Mouse (Mus musculus) CD4-positive helper T cell, adult 2 months (primary cell): Measurements from ENCODE around the gene Gm12216.

Source experiments
- DNase-seq: peaks from one replicate; pipeline ENCODE4 v3.0.0-alpha.2; 2012; ENCODE audit warnings: low read depth, missing footprints, low spot score

Gm12216 gene

DNA sequence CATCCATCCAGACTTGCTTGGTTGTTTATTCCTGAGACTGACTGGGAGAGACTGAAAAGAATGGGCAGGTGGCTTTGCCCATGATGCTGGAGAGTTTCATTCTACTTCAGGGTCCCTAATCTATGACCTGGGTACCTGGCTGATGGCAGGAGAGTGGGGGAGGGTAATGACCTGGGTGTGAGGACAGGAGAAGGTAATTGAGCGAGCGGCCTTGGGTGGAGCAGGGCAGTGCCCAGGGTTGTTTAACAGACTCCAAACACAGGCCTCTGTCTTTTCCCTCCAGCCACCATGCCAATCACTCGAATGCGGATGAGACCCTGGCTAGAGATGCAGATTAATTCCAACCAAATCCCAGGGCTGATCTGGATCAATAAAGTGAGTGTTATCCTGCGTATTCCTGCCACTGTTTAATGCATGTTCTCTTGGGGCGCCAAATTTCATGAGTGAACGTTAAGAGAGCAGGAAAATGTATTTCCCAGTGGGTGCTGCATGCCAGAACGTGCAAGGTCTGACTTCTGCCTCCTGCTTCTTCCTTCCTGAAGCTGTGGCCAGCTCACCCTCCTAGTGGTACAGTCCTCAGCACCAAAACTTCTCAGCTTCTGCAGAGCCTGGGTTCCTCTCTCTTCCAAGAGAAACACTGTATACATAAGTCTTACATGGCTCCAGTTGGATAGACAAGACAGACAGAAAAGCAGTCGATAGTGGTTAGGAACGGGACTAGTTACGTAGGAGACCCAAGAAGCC lies 87.9 kb downstream of the Gm12216 start:
- peak; percentile 36 for DNase-seq

DNA sequence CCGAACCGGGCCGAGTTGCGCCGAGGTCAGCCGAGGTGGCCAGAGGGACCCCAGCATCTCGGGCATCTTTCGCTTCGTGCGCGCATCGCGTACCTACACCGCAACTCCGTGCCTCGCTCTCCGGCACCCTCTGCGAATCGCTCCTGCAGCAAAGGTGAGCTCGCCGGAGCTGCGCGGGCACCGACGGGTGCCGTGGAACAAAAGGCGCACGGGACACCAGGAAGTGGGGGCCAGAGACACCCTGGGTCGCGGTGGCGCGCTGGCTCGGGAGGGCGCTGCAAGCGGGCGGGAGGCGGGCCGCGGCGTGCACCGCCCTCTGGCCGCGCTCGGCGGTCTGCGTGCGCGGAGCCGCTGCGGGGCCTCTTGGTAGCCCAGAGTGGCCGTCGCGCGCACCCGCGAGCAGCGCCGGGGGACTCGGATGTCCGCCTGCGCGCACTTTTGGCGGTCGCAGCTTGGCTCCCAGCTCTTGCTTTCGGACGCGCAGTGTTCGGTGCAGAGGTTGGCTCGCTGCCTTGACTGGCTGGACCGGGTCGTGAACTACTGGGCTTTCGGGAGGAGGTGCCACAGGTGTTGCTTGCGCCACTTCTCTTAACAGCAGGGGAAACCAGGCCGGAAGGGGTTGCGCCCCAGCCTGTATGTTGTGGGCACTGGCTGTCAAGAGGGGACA lies 88.8 kb downstream of the Gm12216 start:
- no peak for DNase-seq

DNA sequence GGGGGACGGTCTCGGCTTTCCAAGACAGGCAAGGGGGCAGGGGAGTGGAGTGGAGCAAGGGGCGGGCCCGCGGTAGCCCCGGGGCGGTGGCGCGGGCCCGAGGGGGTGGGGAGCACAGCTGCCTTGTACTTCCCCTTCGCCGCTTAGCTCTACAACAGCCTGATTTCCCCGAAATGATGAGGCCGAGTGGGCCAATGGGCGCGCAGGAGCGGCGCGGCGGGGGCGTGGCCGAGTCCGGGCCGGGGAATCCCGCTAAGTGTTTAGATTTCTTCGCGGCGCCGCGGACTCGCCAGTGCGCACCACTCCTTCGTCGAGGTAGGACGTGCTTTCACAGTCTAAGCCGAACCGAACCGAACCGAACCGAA lies 89.3 kb downstream of the Gm12216 start, which contains the start of gene Irf1:
Gene Irf1, plus strand, starts transcription at position 255 of the 365 bp plus-strand sequence.
- DNase-seq: peak; percentile 98

DNA sequence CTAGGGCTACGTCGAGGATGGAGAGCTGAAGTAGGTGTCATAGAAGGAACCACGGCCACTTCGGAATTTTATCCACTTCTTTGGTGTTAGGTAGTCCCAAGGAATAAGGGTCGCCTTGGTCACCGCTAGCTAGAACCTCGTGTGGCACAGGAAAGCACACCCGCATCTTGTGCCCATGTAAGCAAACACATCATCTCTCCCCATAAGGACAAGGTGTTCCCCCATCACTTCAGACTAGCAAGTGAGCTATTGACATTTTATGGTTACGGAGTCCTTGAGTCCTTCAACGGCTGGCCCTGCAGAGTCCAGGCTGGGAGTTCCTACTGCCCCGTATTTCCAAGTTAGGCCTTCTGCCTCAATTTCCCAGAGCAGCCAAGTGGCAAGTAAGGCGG lies 89.9 kb downstream of the Gm12216 start:
- DNase-seq: no peak

DNA sequence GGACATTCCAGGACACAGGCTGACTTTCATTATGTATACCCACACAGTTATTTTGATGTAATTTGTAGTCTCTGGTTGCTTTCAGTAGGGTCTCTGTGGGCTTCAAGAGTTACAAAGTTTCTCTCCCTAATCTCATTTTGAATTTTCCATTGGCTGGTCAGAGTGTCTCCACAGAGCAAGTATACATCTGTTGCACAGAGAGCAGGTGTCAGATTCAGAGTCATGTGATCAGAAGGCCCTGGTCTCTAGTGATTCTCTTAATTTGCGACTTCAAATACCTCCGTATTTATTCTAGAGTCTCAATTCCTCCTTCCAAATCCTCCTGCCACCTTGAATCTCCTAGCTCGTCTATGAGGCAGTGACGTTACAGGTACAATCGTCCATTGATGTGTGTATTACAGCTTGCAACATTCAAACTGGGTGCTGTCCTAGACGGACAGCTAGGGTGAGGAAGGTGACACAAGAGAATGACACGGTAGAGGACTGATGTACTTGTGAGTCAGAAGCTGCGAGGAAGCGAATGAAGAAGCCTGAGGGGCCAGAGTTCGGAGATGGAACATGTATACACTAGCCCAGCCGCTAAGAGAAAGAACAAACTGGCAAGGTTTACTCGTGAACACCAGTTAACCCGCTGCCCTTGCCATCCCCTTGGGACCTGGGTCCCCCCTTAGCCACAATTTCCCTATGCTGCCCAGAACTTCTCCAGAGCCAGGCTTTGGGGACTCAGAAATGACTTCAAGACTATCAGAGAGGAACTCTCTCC lies 90.5 kb downstream of the Gm12216 start:
- peak; percentile 50 for DNase-seq

DNA sequence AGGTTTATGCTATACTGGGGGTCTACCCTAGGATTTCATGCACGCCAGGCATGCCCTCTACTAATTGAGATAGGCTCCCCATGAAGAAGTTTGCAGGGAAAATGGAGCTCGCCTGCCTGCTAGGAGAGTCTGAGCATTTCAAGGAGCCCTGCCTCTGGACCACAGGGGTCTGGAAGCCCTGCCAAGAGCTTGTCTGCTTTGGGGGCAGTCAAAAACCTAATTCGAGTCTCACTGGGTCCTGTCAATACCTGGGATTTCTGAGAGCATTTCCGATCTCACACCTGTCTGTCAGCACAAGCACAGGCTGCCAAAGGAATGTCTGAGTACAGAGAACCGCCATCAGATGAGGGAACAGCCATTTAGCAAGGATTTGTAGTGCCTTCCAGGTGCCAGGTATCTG lies 94.5 kb downstream of the Gm12216 start:
- no peak for DNase-seq

DNA sequence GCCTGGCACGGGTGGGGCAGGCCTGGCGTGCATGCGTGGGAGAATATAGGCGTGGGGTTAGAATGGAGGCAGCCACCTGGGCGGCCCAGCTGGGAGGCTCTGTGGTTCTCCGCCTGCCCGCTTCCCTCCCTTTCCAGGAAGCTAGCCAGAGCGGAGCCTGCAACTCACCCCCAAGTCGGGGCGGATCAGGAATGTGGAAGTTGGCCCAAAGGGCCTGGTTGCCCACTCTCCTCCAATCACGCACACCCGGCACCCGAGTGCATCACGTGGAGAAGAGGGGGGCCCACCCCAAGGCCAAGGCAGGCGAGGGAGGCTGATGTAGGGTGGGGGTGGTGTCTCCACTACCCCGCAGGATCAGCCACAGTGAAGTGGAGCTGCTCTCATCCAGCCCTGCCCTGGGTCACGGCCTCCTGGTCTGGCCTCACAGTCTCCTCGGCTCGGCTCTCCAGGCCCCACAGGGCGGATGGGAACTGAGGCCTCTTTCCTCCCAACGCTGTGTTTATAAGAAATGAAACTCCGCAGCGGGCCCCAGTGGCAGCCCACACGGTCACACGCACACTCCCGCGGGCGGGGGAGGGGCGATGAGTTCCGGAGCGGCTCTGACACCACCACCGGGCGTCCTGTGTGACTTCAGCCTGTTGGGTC lies 95.4 kb downstream of the Gm12216 start:
- peak; percentile 94 for DNase-seq

DNA sequence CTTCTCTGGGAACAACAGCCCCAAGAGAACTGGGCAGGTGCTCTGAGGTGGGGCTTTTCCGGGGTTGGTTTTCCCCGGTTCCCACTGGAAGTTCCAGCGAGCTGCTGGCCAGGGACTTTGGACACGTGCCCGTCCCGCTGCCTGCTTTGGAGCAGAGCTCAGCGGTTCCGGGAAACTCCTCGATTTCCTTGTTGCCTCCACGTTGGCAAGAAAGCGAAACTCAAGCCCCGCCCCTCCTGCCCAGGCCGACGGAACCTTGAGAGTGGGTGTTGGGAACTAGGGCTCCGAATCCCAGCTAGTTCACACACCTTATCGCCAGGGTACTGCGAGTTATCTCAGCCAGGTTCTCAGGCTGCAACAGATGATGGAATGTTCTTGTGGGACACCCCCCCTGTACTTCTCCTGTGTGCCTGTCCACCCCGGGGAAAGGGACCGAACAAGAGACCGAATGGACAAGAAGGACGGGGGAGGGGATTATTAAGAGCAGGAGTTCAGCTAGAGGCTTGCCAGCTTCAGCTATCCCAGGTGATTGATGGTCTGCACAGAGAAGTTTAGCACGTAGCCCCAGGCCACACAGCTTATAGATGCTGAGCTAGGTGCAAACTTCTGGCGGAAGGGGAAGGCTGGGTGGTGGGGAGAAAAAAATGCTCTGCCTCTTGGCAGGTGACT lies 96.1 kb downstream of the Gm12216 start:
- DNase-seq: peak; percentile 81

DNA sequence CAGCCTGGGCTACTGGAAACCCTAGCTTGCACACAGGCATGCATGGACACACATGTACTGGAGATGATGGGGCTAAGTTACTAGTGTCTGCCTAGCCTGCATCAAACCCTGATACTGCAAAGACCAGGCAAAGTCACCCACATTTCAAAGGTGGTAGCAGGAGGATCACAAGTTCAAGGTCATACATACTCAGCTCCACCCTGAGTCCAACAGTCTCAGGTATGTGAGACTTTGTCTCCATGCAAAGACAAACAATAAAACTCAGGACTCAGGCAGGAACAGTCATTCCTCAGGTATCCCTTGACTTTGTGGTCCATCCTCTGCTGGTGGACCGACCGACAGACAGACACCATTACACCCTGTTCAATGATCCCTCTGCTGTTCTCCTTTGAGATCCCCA lies 96.6 kb downstream of the Gm12216 start:
- no peak for DNase-seq

DNA sequence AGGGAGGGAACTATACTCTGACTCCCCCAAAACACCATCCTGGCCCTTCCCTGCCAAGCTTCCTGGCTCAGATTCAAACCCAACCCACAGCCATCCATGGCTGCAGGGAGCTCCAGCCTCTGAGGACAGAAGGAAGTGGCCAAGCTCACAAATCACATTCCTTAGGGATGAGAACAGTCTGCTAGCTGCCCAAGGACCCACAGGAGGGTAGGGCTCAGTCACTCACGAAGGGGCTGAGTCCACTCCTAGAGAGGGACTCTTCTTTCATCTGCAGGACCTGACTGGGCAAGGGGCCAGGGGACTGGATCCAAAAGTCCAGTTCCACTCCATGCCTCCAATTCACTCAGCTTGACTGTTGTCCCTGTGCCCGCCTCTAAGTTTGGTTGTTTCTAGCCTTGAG lies 97.2 kb downstream of the Gm12216 start:
- no peak for DNase-seq

DNA sequence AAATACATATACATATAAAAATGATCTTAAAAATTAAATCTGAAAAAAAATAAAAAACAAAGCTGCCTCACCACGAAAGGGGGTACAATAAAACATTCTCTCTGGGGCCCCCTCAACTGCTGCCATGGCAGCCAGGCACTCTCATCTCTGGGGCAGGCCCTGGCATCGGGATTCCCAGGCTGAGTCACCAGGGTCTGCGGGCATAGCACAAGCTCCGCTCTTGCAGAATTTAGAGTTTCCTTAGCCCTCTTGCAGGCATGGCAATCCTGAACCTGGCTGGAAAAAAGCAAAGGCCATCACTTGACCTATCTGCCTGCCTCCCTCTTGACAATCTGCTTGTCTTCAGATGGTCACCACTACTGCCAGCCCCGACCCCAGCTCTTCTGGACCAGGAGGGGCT lies 97.8 kb downstream of the Gm12216 start:
- DNase-seq: no peak

DNA sequence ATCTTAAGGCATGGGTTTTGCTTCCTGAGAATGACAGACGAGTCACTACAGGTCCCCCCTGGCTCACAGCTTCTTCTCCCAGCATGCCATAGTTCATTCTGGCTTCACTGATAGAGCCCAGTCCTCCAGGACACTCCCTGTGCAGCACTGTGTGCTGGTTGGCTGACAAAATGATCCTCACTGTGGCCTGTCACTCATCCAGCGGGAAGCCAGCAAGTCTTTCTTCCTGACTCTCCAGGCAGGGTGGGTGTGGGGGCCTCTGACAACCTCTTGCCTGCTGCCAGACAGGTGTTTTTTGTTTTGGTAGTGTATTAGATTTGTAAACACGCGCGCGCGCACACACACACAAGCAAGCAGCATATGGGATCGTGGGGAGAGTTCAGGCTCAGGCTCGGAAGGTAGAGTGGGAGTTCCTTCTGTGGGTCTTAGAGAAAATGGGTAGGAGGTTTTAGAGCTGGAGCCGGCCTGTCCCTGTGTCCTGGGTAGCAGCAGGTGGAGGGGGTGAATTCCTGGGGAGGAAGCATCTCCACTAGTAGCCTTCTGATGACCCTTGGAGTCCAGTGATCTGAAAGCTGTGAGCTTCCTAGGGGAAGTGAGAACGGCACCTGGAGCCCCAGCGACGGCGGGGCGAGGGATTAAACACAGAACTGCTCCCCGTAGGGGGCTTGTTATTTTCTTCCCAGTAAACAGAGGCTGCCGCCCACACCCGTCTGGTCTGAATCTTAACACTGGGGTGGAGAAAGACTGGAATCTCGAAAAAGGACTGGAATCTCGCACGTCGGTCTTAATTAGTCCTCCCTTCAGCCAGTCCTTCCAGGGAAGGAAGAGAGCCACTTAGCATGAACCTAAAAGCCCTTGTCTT lies 99.3 kb downstream of the Gm12216 start:
- DNase-seq: no peak

DNA sequence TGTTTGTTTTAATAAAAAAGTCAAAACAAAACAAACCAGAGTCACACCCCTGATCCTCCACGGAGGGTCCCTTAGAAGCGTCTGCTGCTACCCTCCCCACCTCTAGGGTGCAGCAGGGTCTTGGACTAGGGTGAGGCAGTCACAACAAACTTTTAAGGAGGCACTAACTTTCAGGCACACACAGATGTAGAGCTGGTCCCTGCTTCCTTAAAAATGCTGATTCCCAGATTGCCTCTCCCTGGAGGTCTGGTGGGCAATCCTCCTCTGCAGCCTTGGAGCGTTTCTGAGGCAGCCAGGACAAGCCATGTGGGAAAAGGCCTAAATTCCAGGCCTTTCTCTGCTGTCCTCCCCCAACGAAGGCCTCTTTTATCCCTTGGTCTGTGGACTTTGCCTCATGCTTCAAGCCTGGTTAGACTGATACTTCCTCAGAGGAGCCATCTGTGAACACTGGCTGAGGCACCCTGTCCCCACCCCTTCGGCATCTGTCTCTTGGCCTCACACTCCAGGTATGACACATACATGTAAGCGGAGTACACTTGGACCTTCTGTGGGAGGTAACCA lies 100.2 kb downstream of the Gm12216 start:
- DNase-seq: peak; percentile 31

DNA sequence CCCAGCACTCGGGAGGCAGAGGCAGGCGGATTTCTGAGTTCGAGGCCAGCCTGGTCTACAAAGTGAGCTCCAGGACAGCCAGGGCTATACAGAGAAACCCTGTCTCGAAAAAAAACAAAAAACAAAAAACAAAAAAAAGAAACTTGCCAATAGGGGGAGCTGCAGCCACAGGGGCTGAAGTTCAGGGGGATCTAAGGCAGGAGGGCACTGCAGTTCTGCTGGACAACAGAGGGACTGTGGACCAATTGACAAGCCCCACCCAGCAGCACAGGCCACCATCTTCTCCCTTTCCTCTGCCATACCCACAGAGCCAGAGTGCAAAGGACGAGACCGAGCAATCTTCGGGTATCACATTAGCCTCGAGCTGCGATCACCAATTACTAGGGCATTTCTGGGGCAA lies 101.0 kb downstream of the Gm12216 start:
- DNase-seq: peak; percentile 49

DNA sequence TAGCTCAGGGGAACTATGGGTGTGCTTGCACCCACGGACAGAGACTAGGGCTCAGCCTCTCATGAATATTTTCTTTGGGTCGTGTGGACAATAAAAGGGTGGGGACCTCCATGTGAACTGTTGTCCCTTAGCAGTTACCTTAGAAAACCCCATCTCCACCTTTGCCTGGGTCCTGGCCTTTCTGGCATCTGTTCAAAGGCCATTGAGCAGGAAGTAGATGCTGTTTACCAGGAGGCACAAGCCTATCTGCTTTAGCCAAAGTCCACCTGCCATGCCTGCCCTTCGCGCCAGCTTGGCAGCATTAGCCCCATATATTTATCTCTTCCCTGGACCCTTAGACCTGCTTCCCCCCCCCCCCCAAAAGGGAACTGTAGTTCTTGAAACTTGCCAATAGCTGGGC lies 101.4 kb downstream of the Gm12216 start:
- no peak for DNase-seq

DNA sequence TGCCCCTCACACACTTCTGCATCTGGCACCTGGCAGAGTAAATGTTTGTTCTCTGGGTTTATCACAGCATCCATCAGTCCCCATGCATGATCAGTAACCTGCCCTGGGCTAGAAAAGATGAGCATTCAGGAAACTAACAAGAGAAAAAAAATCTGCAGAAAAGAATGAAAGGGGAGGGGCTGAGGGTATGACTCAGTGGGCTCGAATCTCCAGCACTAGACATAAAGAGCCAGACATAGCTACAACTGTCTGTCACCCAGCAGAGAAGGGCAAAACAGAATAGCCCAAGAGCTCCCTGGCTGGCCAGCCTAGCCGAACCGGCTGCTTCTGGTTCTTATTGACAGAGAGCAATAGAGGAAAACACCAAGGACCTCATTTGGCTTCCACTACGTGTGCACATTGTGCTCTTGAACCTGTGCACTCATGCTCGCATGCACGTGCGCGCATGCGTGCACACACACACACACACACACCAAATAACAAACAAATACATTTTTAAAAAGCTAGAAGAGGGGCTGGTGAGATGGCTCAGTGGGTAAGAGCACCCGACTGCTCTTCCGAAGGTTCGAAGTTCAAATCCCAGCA lies 104.0 kb downstream of the Gm12216 start:
- no peak for DNase-seq

DNA sequence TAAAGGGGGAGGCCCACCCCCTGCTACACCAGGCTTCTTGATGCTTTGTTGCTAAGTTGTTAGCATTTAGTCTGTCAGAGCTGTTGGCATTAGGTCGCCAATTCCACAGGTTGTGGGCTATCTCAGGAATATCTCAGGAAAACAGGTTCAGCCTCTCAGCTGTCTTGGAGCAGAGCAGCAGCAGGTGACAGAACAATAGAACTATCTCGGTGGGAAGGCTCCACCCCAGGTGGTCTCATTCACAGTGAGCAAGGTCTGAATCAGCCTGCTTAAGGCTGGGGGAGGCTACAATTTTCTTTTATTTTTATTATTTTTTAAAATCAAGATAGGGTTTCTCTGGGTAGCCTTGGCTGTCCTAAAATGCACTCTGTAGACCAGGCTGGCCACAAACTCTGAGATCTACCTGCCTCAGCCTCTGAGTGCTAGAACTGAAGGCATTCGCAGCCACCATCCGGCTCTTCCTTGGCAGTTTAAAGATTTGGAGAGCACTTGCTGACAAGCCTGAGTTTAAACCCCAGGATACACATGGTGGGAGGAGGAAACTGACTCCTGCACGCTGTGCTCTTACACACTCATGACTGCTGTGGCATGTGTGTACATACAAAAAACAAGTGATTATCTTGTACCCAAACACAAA lies 109.2 kb downstream of the Gm12216 start:
- DNase-seq: no peak

DNA sequence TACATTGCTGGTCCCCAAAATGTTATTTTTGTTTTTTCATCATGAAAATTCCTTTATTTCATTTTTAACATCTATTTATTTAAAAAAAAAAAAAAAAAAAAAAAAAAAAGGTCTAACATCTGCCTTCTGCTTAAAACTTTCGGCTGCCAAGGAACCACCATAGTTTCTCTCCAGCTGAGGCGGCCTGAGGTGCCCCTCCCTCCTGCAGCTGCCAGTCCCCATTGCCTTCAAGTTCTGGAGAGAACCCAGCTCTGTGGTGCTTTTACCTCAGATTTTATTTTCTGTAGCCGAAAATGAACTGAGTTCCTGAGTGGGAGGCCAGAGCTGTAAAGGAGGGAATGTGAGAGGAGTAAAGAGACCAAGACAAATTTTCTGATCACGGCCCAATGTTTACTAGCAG lies 109.8 kb downstream of the Gm12216 start:
- DNase-seq: no peak

DNA sequence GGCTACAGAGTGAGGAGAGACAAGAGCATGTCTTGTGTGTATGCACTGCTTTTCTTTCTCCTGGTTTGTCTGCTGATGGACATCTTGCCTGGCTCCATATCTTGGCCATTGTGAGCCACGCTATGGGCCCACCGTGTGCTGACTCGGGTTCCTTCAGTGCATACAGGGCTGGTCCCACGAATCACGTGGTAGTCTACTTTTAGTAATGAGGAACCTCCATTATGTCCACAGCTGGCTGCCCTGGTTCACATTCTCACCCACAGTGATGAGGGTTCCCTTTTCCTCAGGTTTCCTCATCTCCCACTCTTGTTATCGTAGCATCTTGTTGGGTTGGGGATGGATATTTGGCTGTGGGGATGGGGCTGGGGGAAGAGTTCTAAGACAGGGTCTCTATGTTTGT lies 110.4 kb downstream of the Gm12216 start:
- DNase-seq: no peak
